Mouse (Mus musculus): ENCODE data around the gene Zfp541.

DNA sequence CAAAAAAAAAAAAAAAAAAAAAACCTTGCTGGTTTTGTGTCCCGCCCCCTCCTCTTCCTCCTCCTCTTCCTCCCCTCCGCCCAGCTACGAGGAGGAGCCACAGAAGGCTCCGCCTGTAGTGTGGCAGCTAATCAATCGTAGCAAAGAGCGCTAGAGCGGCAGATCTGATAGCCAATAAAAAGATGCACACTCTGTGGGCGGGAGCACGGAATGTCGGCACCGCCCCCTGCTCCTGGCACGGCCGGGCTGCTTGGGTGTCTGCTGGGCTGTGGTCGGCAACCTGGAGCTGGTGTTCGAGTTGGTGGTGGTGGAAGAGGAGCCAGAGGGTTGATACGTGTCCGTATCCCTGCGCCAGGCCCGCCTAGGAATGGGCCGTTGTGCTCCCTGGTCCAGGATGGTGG, 13.4 kb upstream of the Zfp541 start:
- TF ChIP-seq CTCF (IDR thresholded peaks at IDR 0.05; ENCODE audit: control insufficient read depth, insufficient read depth, insufficient read length) (no peak), USF1 (IDR thresholded peaks at IDR 0.05; ENCODE audit: low read depth) (no peak), MAX (IDR thresholded peaks at IDR 0.05) (no peak), MYOG (IDR thresholded peaks at IDR 0.05; ENCODE audit: control insufficient read depth, extremely low read depth, insufficient read length) (no peak), FOSL1 (IDR thresholded peaks at IDR 0.05; ENCODE audit: insufficient read depth, low read length, poor library complexity, severe bottlenecking) (no peak), MYOD1 (IDR thresholded peaks at IDR 0.05; ENCODE audit: control insufficient read depth, insufficient read length, low read depth) (no peak)

Data from C2C12 (cell line).